Mouse (Mus musculus): Measurements from ENCODE around the gene Itpkb. TPM values are rescaled to one million over a fixed set of nuclear protein-coding genes. Genes with fewer than 3 reads are reported as not detected.

Gene Itpkb
- total and polyA plus RNA-seq, 3 experiments, result 14.6 to 17.8 (median 16.9) TPM

GRCm38 (mm10) chr1:180312286-180312685 is 18.0 kb upstream of the Itpkb start:
- TF ChIP-seq TAL1 (conservative IDR thresholded peaks at IDR 0.05; ENCODE audit: low read depth, low read length) (no peak), GATA1 (IDR thresholded peaks at IDR 0.05; ENCODE audit: borderline replicate concordance, low read length) (no peak), POLR2AphosphoS5 (IDR thresholded peaks at IDR 0.05; ENCODE audit: insufficient replicate concordance, low read depth, low read length) (no peak), GATA2 (IDR thresholded peaks at IDR 0.05; ENCODE audit: borderline replicate concordance, low read depth, low read length) (no peak), CTCF (IDR thresholded peaks at IDR 0.05; ENCODE audit: low read depth, low read length) (no peak)
- peaks cover 52% of the 10 kb centered on the region for H3K4me1 ChIP-seq (ENCODE audit: insufficient read depth, low read depth, low read length)
- ATAC-seq (ENCODE audit: extremely low read depth, insufficient number of reproducible peaks, low FRiP score, poor library complexity, severe bottlenecking), result no peak

DNA sequence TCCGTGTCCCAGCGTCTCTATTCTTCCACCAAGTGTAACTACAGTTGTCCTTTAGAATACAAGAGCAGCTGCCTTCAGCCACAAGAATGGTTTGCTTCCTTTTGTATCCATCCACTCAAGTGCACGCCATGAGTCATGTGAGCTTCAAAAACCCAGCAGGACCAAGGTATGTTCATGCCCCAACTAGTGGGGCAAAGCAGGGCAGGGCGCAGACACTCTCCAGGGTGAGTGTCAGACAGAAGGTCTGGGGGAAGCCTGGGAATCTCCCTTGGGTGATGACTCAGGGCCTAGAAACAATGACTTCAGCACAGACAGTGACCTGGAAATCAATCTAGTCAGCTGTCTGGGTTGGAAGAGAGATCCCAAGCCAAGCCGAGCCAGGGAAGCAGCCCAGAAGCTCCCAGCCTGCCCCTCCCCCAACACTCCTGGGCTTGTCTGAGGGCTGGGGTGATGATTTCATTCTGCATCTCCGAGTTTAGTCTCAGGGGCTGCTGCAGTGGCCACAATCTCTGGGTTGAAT is 17.4 kb upstream of the Itpkb start:
- Histone ChIP-seq H3K27me3 (ENCODE audit: insufficient read depth, low read length) (no peaks in the 10 kb centered on the region; the same call in 1 of the 2 replicates), H3K9me3 (replicated peaks) (no peaks in the 10 kb centered on the region), H3K4me3 (ENCODE audit: low read depth, low read length) (no peak overlapping the region), H3K4me1 (ENCODE audit: insufficient read depth, low read depth, low read length) (peaks cover 52% of the 10 kb centered on the region), H3K36me3 (replicated peaks) (no peaks in the 10 kb centered on the region)
- DNase-seq (ENCODE audit: low spot score), result no peak
- ATAC-seq (ENCODE audit: extremely low read depth, insufficient number of reproducible peaks, low FRiP score, poor library complexity, severe bottlenecking), result no peak
- no peak for TF ChIP-seq TAL1 (conservative IDR thresholded peaks at IDR 0.05; ENCODE audit: low read depth, low read length)
- no peak for TF ChIP-seq GATA2 (IDR thresholded peaks at IDR 0.05; ENCODE audit: borderline replicate concordance, low read depth, low read length)
- TF ChIP-seq POLR2AphosphoS5 (IDR thresholded peaks at IDR 0.05; ENCODE audit: insufficient replicate concordance, low read depth, low read length), result no peak
- no peak for TF ChIP-seq CTCF (IDR thresholded peaks at IDR 0.05; ENCODE audit: low read depth, low read length)
- no peak for TF ChIP-seq GATA1 (IDR thresholded peaks at IDR 0.05; ENCODE audit: borderline replicate concordance, low read length)

More at GRCm38 (mm10) chr1:180312286-180312685, 18.0 kb upstream of the Itpkb start:
- no peak for DNase-seq (ENCODE audit: low spot score)
- no peaks in the 10 kb centered on the region for H3K9me3 ChIP-seq (replicated peaks)
- H3K27me3 ChIP-seq (ENCODE audit: insufficient read depth, low read length), result no peaks in the 10 kb centered on the region; the same call in 1 of the 2 replicates
- H3K4me3 ChIP-seq (ENCODE audit: low read depth, low read length), result no peak overlapping the region
- H3K36me3 ChIP-seq (replicated peaks), result no peaks in the 10 kb centered on the region

DNA sequence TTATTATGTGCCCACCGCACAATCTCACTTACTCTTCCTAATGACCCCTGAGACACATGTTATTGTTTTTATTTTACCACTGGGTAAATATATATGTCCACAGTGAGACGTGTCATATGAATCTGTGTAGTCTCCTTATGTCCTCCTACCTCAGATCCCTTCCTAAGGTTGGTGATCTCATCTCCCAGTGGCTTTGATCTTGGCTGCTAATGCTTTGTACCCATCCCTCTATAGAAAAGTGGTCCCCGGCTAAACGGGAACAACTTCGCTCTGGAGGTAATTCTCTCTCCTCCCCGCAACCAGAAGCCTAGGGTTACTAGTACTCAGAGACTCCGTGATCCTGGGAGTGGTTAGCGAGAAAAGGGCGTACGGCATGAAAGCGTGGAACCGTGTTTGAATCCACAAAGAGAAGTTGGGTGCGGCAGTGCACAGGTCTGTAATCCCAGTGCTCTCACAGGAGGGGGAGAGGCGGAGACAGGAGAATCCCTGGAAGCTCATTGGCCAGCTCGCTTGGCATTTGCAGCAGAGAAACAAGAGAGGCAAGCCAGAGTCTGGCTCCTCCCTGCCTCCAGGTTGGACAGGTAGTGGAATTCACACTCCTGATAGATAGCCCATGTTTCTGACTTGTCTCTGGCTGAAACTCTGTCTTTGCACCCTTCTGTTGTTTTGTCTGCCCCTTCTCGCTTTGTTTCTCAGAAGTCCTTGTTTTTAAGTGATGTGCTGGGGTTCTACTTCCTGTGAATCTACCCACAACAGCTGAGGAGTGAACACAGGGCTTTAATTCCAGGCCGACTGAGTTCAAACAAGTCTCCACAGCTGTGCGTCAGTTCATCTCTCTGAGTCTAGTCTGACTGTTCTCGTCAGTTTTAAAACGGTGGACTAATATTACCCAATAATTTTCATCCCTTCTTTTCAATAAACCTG is 16.5 kb upstream of the Itpkb start:
- ATAC-seq (ENCODE audit: extremely low read depth, insufficient number of reproducible peaks, low FRiP score, poor library complexity, severe bottlenecking) (no peak), DNase-seq (ENCODE audit: low spot score) (no peak)
- TF ChIP-seq POLR2AphosphoS5 (IDR thresholded peaks at IDR 0.05; ENCODE audit: insufficient replicate concordance, low read depth, low read length) (no peak), TAL1 (conservative IDR thresholded peaks at IDR 0.05; ENCODE audit: low read depth, low read length) (no peak), CTCF (IDR thresholded peaks at IDR 0.05; ENCODE audit: low read depth, low read length) (no peak), GATA1 (IDR thresholded peaks at IDR 0.05; ENCODE audit: borderline replicate concordance, low read length) (no peak), GATA2 (IDR thresholded peaks at IDR 0.05; ENCODE audit: borderline replicate concordance, low read depth, low read length) (no peak)

DNA sequence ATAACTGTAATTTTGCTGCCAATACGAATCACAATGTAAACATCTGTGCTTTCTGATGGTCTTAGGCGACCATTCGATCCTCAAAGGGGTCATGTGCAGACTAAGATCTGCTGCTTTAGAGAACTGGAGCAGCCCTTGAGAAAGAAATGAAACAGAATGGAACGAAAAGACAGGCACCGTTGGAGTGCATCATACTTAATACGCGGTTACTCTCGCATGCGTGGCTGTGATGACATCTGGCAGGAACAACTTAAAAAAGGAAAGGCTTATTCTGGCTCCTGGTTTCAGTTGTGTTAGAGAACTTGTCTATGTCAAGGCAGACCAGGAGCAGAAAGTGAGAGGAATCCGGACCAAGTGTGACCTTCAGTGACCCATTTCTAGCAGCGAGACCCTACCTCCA is 15.6 kb upstream of the Itpkb start:
- peaks cover 55% of the 10 kb centered on the region for H3K4me1 ChIP-seq (ENCODE audit: insufficient read depth, low read depth, low read length)
- no peak for ATAC-seq (ENCODE audit: extremely low read depth, insufficient number of reproducible peaks, low FRiP score, poor library complexity, severe bottlenecking)
- DNase-seq (ENCODE audit: low spot score), result no peak

More for the DNA sequence above, 16.5 kb upstream of the Itpkb start:
- H3K4me3 ChIP-seq (ENCODE audit: low read depth, low read length), result no peak overlapping the region
- H3K9me3 ChIP-seq (replicated peaks), result no peaks in the 10 kb centered on the region
- H3K36me3 ChIP-seq (replicated peaks), result no peaks in the 10 kb centered on the region
- H3K27me3 ChIP-seq (ENCODE audit: insufficient read depth, low read length), result no peaks in the 10 kb centered on the region; the same call in 1 of the 2 replicates
- H3K4me1 ChIP-seq (ENCODE audit: insufficient read depth, low read depth, low read length), result peaks cover 54% of the 10 kb centered on the region

DNA sequence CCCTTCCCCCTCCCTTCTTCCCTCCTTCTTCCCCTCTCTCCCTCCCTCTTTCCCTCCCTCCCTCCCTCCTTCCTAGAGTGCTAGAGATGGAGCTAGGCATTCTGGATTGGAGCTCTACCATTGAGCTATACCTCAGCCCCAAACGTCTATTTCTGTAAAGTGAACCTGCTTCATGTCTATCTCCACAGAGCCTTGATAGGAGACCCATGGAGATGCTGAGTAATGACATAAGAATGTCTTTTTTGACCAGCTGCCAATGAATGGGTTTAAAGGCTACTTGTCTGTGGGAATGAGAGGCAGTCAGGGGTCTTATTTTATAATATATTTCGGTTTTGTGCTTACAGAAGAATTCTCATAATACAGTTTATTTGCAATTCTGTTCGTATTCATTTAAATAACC is 15.2 kb upstream of the Itpkb start:
- peaks cover 51% of the 10 kb centered on the region for H3K4me1 ChIP-seq (ENCODE audit: insufficient read depth, low read depth, low read length)
- no peaks in the 10 kb centered on the region; the same call in 1 of the 2 replicates for H3K27me3 ChIP-seq (ENCODE audit: insufficient read depth, low read length)
- no peak for DNase-seq (ENCODE audit: low spot score)
- no peaks in the 10 kb centered on the region for H3K36me3 ChIP-seq (replicated peaks)
- no peak for ATAC-seq (ENCODE audit: extremely low read depth, insufficient number of reproducible peaks, low FRiP score, poor library complexity, severe bottlenecking)
- no peaks in the 10 kb centered on the region for H3K9me3 ChIP-seq (replicated peaks)
- no peak for TF ChIP-seq POLR2AphosphoS5 (IDR thresholded peaks at IDR 0.05; ENCODE audit: insufficient replicate concordance, low read depth, low read length)
- TF ChIP-seq CTCF (IDR thresholded peaks at IDR 0.05; ENCODE audit: low read depth, low read length), result no peak
- no peak for TF ChIP-seq GATA2 (IDR thresholded peaks at IDR 0.05; ENCODE audit: borderline replicate concordance, low read depth, low read length)
- TF ChIP-seq TAL1 (conservative IDR thresholded peaks at IDR 0.05; ENCODE audit: low read depth, low read length), result no peak
- no peak for TF ChIP-seq GATA1 (IDR thresholded peaks at IDR 0.05; ENCODE audit: borderline replicate concordance, low read length)
- H3K4me3 ChIP-seq (ENCODE audit: low read depth, low read length), result no peak overlapping the region

More for the DNA sequence above, 15.6 kb upstream of the Itpkb start:
- no peak for TF ChIP-seq TAL1 (conservative IDR thresholded peaks at IDR 0.05; ENCODE audit: low read depth, low read length)
- no peak for TF ChIP-seq GATA1 (IDR thresholded peaks at IDR 0.05; ENCODE audit: borderline replicate concordance, low read length)
- no peak for TF ChIP-seq POLR2AphosphoS5 (IDR thresholded peaks at IDR 0.05; ENCODE audit: insufficient replicate concordance, low read depth, low read length)
- no peak for TF ChIP-seq CTCF (IDR thresholded peaks at IDR 0.05; ENCODE audit: low read depth, low read length)
- no peak for TF ChIP-seq GATA2 (IDR thresholded peaks at IDR 0.05; ENCODE audit: borderline replicate concordance, low read depth, low read length)
- no peak overlapping the region for H3K4me3 ChIP-seq (ENCODE audit: low read depth, low read length)
- no peaks in the 10 kb centered on the region for H3K36me3 ChIP-seq (replicated peaks)
- H3K27me3 ChIP-seq (ENCODE audit: insufficient read depth, low read length), result no peaks in the 10 kb centered on the region; the same call in 1 of the 2 replicates
- no peaks in the 10 kb centered on the region for H3K9me3 ChIP-seq (replicated peaks)

- Histone ChIP-seq H3K36me3 (replicated peaks) (no peaks in the 10 kb centered on the region), H3K27me3 (ENCODE audit: insufficient read depth, low read length) (no peaks in the 10 kb centered on the region; the same call in 1 of the 2 replicates), H3K9me3 (replicated peaks) (no peaks in the 10 kb centered on the region), H3K4me3 (ENCODE audit: low read depth, low read length) (no peak overlapping the region), H3K4me1 (ENCODE audit: insufficient read depth, low read depth, low read length) (peaks cover 43% of the 10 kb centered on the region)
- no peak for TF ChIP-seq CTCF (IDR thresholded peaks at IDR 0.05; ENCODE audit: low read depth, low read length)
- no peak for TF ChIP-seq GATA2 (IDR thresholded peaks at IDR 0.05; ENCODE audit: borderline replicate concordance, low read depth, low read length)
- TF ChIP-seq TAL1 (conservative IDR thresholded peaks at IDR 0.05; ENCODE audit: low read depth, low read length), result no peak; the same call in 1 of the 2 replicates
- TF ChIP-seq POLR2AphosphoS5 (IDR thresholded peaks at IDR 0.05; ENCODE audit: insufficient replicate concordance, low read depth, low read length), result no peak
- no peak for TF ChIP-seq GATA1 (IDR thresholded peaks at IDR 0.05; ENCODE audit: borderline replicate concordance, low read length)
- DNase-seq (ENCODE audit: low spot score) (no peak), ATAC-seq (ENCODE audit: extremely low read depth, insufficient number of reproducible peaks, low FRiP score, poor library complexity, severe bottlenecking) (peak; percentile 66)
Observed at GRCm38 (mm10) chr1:180317450-180317849, 12.8 kb upstream of the Itpkb start.

All from G1E (cell line).